Mouse (Mus musculus) myocyte (in vitro differentiated cells): ENCODE data around the gene Spire2. TPM values are rescaled to one million over a fixed set of nuclear protein-coding genes. Genes with fewer than 3 reads are reported as not detected.
A peak's percentile ranks its signal among the peaks of the same experiment; 100 is the strongest.

ENCODE experiments used
- H3K27me3 ChIP-seq: one replicate; pipeline ENCODE4 v1.6.1; 2011; ENCODE audit not compliant: control insufficient read depth, insufficient read depth, insufficient read length
- H3K36me3 ChIP-seq: one replicate; pipeline ENCODE4 v1.6.1; 2011; ENCODE audit not compliant: control insufficient read depth, insufficient read depth
- H3K4me2 ChIP-seq: one replicate; pipeline ENCODE4 v1.6.1; 2011; ENCODE audit warnings: low read depth, control low read depth
- H3K4me3 ChIP-seq: one replicate; pipeline ENCODE4 v1.5.1; 2011; ENCODE audit warnings: mild to moderate bottlenecking, control low read depth, moderate library complexity
- H3K79me2 ChIP-seq: one replicate; pipeline ENCODE4 v1.6.1; 2011; ENCODE audit not compliant: control insufficient read depth, insufficient read depth
- H3ac ChIP-seq: one replicate; pipeline ENCODE4 v1.6.1; 2011; ENCODE audit not compliant: control insufficient read depth, insufficient read length
- CEBPB ChIP-seq: IDR thresholded peaks from 2 replicates; pipeline ENCODE4 v1.6.1; 2011; ENCODE audit warnings: mild to moderate bottlenecking, moderate library complexity; ENCODE audit not compliant: poor library complexity, insufficient read depth, severe bottlenecking
- E2F4 ChIP-seq: IDR thresholded peaks from one replicate; pipeline ENCODE4 v1.6.1; 2011; ENCODE audit warnings: mild to moderate bottlenecking, control low read depth, moderate library complexity; ENCODE audit not compliant: insufficient read depth
- MAX ChIP-seq: IDR thresholded peaks from one replicate; pipeline ENCODE4 v1.6.1; 2011; ENCODE audit warnings: low read depth, mild to moderate bottlenecking, control low read depth
- MYOD1 ChIP-seq, 3 experiments: IDR thresholded peaks; one replicate each; pipeline ENCODE4 v1.6.1; 2011; ENCODE audit warnings: control low read depth in 2 of 3, low read depth in 2 of 3, mild to moderate bottlenecking in 2 of 3, moderate library complexity in 1 of 3; ENCODE audit not compliant: insufficient read length in 2 of 3, control insufficient read depth in 1 of 3
- MYOG ChIP-seq, 3 experiments: IDR thresholded peaks; one replicate each; pipeline ENCODE4 v1.6.1; 2011; ENCODE audit warnings: control low read depth in 2 of 3, low read depth in 2 of 3, mild to moderate bottlenecking in 2 of 3; ENCODE audit not compliant: insufficient read length in 2 of 3, control insufficient read depth in 1 of 3, insufficient read depth in 1 of 3
- POLR2A ChIP-seq: IDR thresholded peaks from one replicate; pipeline ENCODE4 v1.6.1; 2011; ENCODE audit warnings: low read depth, mild to moderate bottlenecking, control low read depth, moderate library complexity; ENCODE audit not compliant: insufficient read length
- POLR2AphosphoS2 ChIP-seq: IDR thresholded peaks from one replicate; pipeline ENCODE4 v1.6.1; 2011; ENCODE audit warnings: low read depth, control low read depth; ENCODE audit not compliant: insufficient read length
- REST ChIP-seq: IDR thresholded peaks from one replicate; pipeline ENCODE4 v1.6.1; 2011; ENCODE audit warnings: mild to moderate bottlenecking, control low read depth, moderate library complexity; ENCODE audit not compliant: insufficient read depth, insufficient read length
- SRF ChIP-seq: IDR thresholded peaks from one replicate; pipeline ENCODE4 v1.6.1; 2011; ENCODE audit warnings: low read depth; ENCODE audit not compliant: control insufficient read depth, insufficient read length
- TCF12 ChIP-seq: IDR thresholded peaks from one replicate; pipeline ENCODE4 v1.6.1; 2011; ENCODE audit warnings: mild to moderate bottlenecking, control low read depth; ENCODE audit not compliant: poor library complexity, insufficient read depth, severe bottlenecking
- TCF3 ChIP-seq: IDR thresholded peaks from one replicate; pipeline ENCODE4 v1.6.1; 2011; ENCODE audit warnings: low read depth, control low read depth; ENCODE audit not compliant: insufficient read length
- USF1 ChIP-seq: IDR thresholded peaks from one replicate; pipeline ENCODE4 v1.6.1; 2011; ENCODE audit warnings: low read depth, mild to moderate bottlenecking, control low read depth, moderate library complexity
- polyA plus RNA-seq: library from polyadenylated mRNA; unstranded; fragments of >200 nt; fragmentation: generic; extraction: Trizol; gene quantifications from one replicate; pipeline ENCODE4 v1.2.1, GENCODE M21; 2012; ENCODE audit warnings: missing spikeins

Gene Spire2
- polyA plus RNA-seq, 1 experiment, result 6.8 TPM

- Histone ChIP-seq H3K27me3 (no peaks in the 10 kb centered on the region), H3ac (no peak overlapping the region), H3K79me2 (no peaks in the 10 kb centered on the region), H3K36me3 (peaks cover 56% of the 10 kb centered on the region), H3K4me2 (no peak overlapping the region), H3K4me3 (no peak overlapping the region)
- TF ChIP-seq REST (no peak), TCF3 (no peak), SRF (no peak), MYOD1 (IDR thresholded peaks at IDR 0.05; ENCODE audit: control insufficient read depth in 1 of 3, insufficient read length in 2 of 3, low read depth in 2 of 3) (no peak), MYOG (IDR thresholded peaks at IDR 0.05; ENCODE audit: control insufficient read depth in 1 of 3, insufficient read depth in 1 of 3, insufficient read length in 2 of 3, low read depth in 2 of 3) (no peak), USF1 (no peak), POLR2A (no peak)
These were observed 56.5 kb downstream of the Spire2 start for GRCm38 (mm10) chr8:123389026-123389425.

GRCm38 (mm10) chr8:123398308-123398707, 65.8 kb downstream of the Spire2 start:
- TF ChIP-seq TCF12, result no peak
- no peak for TF ChIP-seq SRF
- TF ChIP-seq MYOD1 (IDR thresholded peaks at IDR 0.05; ENCODE audit: control insufficient read depth in 1 of 3, insufficient read length in 2 of 3, low read depth in 2 of 3), result no peak
- TF ChIP-seq E2F4, result no peak
- TF ChIP-seq TCF3, result no peak
- no peak for TF ChIP-seq POLR2AphosphoS2
- TF ChIP-seq CEBPB, result no peak
- no peak for TF ChIP-seq REST
- TF ChIP-seq USF1, result no peak
- TF ChIP-seq MYOG (IDR thresholded peaks at IDR 0.05; ENCODE audit: control insufficient read depth in 1 of 3, insufficient read depth in 1 of 3, insufficient read length in 2 of 3, low read depth in 2 of 3), result no peak
- no peak for TF ChIP-seq MAX
- TF ChIP-seq POLR2A, result no peak
- no peak overlapping the region for H3K4me2 ChIP-seq
- no peak overlapping the region for H3K4me3 ChIP-seq
- no peak overlapping the region for H3ac ChIP-seq
- no peaks in the 10 kb centered on the region for H3K79me2 ChIP-seq
- H3K27me3 ChIP-seq, result no peaks in the 10 kb centered on the region
- peaks cover 29% of the 10 kb centered on the region for H3K36me3 ChIP-seq

DNA sequence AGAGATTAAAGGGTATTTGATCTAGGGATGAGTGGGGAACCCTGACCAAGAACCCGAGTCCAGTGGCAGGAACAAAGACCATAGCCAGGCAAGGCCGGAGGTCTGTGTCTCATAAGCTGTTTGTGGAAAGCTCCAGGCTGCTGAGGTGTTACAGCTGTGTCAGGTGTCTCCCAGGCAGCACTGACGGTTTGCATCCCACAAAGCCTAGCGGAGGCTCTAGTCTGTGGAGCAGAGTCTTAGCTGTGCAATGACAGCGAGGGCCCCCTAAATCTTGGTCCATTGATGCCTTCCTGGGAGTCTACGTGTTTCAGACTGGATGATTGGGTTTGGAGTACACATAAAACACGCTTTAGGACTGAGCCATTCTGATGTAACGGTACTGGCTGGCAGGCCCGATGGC, 69.4 kb downstream of the Spire2 start:
- Histone ChIP-seq H3K27me3 (no peaks in the 10 kb centered on the region), H3K4me3 (no peak overlapping the region), H3K36me3 (peaks cover 15% of the 10 kb centered on the region), H3K79me2 (no peaks in the 10 kb centered on the region), H3ac (no peak overlapping the region), H3K4me2 (no peak overlapping the region)
- no peak for TF ChIP-seq MAX
- TF ChIP-seq USF1, result no peak
- TF ChIP-seq POLR2A, result no peak
- no peak for TF ChIP-seq POLR2AphosphoS2
- TF ChIP-seq MYOG (IDR thresholded peaks at IDR 0.05; ENCODE audit: control insufficient read depth in 1 of 3, insufficient read depth in 1 of 3, insufficient read length in 2 of 3, low read depth in 2 of 3), result no peak
- no peak for TF ChIP-seq SRF
- TF ChIP-seq TCF3, result no peak
- no peak for TF ChIP-seq TCF12
- TF ChIP-seq MYOD1 (IDR thresholded peaks at IDR 0.05; ENCODE audit: control insufficient read depth in 1 of 3, insufficient read length in 2 of 3, low read depth in 2 of 3), result no peak
- no peak for TF ChIP-seq CEBPB
- TF ChIP-seq E2F4, result no peak
- TF ChIP-seq REST, result no peak

DNA sequence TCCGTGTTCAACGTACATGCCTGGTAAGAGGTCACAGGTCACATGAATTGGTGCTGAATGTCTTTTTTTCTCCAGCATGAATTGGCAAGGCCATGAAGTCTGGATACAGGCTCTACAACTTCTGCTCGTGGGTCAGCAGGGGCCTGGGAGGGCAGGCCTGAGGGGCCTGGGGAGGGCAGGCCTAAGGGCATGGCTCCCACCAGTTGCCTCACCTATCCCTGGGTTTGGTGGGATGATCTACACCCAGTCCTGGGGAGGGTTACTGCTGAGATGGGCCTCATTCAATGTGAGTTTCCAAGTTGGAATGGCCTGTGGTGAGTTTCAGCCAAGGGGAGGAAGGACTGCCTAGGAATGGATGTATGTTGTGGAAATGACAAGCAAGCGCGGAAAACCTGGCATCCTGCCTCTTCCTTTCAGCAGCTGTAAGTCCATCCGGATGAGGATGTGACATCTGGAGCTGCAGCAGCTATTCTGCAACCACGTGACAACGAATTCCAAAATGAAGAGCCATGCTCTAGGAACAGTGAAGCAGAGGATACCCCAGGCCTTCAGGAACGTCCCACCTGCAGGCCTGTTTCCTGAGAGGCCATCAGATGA, 70.3 kb downstream of the Spire2 start:
- Histone ChIP-seq H3K36me3 (peaks cover 12% of the 10 kb centered on the region), H3K27me3 (no peaks in the 10 kb centered on the region), H3ac (no peak overlapping the region), H3K4me3 (no peak overlapping the region), H3K4me2 (no peak overlapping the region), H3K79me2 (no peaks in the 10 kb centered on the region)
- TF ChIP-seq POLR2AphosphoS2, result peak; percentile 40
- TF ChIP-seq MYOD1 (IDR thresholded peaks at IDR 0.05; ENCODE audit: control insufficient read depth in 1 of 3, insufficient read length in 2 of 3, low read depth in 2 of 3), result no peak

DNA sequence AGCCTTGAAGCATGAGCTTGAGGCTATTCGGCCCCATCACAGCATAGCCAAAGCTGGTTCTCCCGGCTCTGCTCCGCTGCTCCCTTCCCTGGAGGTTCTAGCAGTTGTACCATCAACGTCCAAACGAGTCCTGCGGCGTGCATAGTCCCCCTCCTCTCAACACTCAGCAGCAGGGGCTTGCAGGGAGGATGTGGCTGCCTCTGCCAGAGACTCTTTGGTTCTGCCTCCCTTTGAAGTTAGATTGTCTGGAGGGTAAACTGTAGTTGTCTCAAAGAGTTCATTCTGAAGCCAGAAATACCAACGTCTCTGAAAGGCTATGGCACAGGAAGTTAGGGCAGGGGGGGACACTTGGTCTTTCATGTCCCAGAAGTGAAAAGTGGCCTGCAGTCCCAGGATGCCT, 72.0 kb downstream of the Spire2 start:
- Histone ChIP-seq H3K36me3 (peaks cover 12% of the 10 kb centered on the region), H3K4me2 (no peak overlapping the region), H3K79me2 (no peaks in the 10 kb centered on the region), H3K27me3 (no peaks in the 10 kb centered on the region), H3ac (no peak overlapping the region), H3K4me3 (no peak overlapping the region)
- TF ChIP-seq MAX, result no peak
- no peak for TF ChIP-seq POLR2A
- no peak for TF ChIP-seq USF1
- no peak for TF ChIP-seq TCF3
- TF ChIP-seq SRF, result no peak
- no peak for TF ChIP-seq E2F4
- no peak for TF ChIP-seq MYOD1 (IDR thresholded peaks at IDR 0.05; ENCODE audit: control insufficient read depth in 1 of 3, insufficient read length in 2 of 3, low read depth in 2 of 3)
- no peak for TF ChIP-seq MYOG (IDR thresholded peaks at IDR 0.05; ENCODE audit: control insufficient read depth in 1 of 3, insufficient read depth in 1 of 3, insufficient read length in 2 of 3, low read depth in 2 of 3)
- no peak for TF ChIP-seq CEBPB
- TF ChIP-seq TCF12, result no peak
- no peak for TF ChIP-seq POLR2AphosphoS2
- no peak for TF ChIP-seq REST
